Mouse (Mus musculus): ENCODE measurements around the gene Il1rap. TPM values are rescaled to one million over a fixed set of nuclear protein-coding genes. Genes with fewer than 3 reads are reported as not detected.

Il1rap gene
- polyA plus RNA-seq, 1 experiment = 0.02 TPM

DNA sequence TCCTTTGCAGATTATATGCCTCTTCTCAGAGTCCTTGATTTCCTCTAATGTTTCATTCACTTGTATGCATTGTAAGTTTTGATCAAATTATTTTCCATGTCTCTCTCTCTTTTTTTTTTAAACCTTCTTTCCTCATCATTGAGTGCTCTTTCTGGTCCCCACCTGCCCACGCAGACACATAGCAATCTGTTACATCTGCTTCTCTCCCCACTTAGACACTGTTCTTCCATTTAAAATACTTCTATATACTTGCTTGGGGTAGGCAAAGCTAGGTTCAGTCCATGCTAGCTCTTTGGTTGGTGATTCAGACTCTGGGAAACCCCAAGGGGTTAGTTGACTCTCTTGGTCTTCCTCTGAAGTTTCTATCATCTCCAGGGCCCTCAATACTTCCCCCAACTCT is 20.0 kb downstream of the Il1rap start:
- no peak overlapping the region for H3K4me3 ChIP-seq (replicated peaks)
- H3K27me3 ChIP-seq (ENCODE audit: control insufficient read depth) = no peaks in the 10 kb centered on the region
- no peaks in the 10 kb centered on the region for H3K36me3 ChIP-seq (ENCODE audit: control insufficient read depth)
- no peaks in the 10 kb centered on the region for H3K9me3 ChIP-seq (ENCODE audit: control insufficient read depth, low read length)
- H3K4me1 ChIP-seq (ENCODE audit: control insufficient read depth) = no peaks in the 10 kb centered on the region
- no peak for TF ChIP-seq GATA1 (IDR thresholded peaks at IDR 0.05; ENCODE audit: low read length)
- no peak for TF ChIP-seq TAL1 (IDR thresholded peaks at IDR 0.05; ENCODE audit: low read length)

DNA sequence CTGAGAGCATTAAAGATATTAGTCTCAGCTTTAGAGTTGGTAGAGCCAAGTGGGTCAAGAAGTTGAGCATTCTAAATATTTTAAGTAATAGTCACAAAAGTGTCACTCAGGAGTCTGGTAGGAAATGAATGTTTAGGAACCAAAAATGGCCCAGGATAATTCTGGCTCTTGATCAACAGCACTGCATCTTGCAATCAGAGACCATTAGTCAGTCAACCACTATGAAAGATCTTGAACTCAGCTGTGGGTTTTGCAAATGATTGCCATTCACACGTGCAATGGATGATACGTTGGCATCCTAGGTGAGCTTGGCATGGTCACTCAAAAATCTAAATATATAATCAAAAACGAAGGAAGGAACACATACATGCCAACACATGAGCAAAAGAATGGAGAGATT is 23.1 kb downstream of the Il1rap start:
- Histone ChIP-seq H3K4me3 (replicated peaks) (no peak overlapping the region), H3K36me3 (ENCODE audit: control insufficient read depth) (no peaks in the 10 kb centered on the region), H3K27me3 (ENCODE audit: control insufficient read depth) (no peaks in the 10 kb centered on the region), H3K9me3 (ENCODE audit: control insufficient read depth, low read length) (no peaks in the 10 kb centered on the region), H3K4me1 (ENCODE audit: control insufficient read depth) (no peaks in the 10 kb centered on the region)
- TF ChIP-seq GATA1 (IDR thresholded peaks at IDR 0.05; ENCODE audit: low read length) = no peak
- TF ChIP-seq TAL1 (IDR thresholded peaks at IDR 0.05; ENCODE audit: low read length) = no peak

DNA sequence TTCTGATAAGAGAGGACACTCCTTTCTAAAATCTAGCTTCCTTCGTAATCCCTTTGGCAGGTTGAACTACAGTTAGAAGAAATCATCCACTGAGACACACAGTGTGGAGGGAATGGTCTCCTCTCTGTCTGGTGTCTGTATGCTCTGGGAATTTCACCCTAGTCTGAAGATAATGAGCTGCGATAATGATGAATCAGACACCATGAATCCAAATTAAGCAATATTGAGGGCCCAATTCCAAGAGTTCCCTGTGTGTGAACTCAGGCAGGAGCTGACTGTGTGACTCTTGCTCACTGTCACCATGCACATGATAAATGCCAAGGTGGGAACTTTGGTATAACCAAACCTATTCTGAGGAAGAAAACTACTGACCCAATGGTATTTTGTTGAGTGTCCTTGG is 26.5 kb downstream of the Il1rap start:
- Histone ChIP-seq H3K36me3 (ENCODE audit: control insufficient read depth) (no peaks in the 10 kb centered on the region), H3K27me3 (ENCODE audit: control insufficient read depth) (no peaks in the 10 kb centered on the region), H3K9me3 (ENCODE audit: control insufficient read depth, low read length) (no peaks in the 10 kb centered on the region), H3K4me3 (replicated peaks) (no peak overlapping the region), H3K4me1 (ENCODE audit: control insufficient read depth) (no peaks in the 10 kb centered on the region)
- no peak for TF ChIP-seq TAL1 (IDR thresholded peaks at IDR 0.05; ENCODE audit: low read length)
- no peak for TF ChIP-seq GATA1 (IDR thresholded peaks at IDR 0.05; ENCODE audit: low read length)

DNA sequence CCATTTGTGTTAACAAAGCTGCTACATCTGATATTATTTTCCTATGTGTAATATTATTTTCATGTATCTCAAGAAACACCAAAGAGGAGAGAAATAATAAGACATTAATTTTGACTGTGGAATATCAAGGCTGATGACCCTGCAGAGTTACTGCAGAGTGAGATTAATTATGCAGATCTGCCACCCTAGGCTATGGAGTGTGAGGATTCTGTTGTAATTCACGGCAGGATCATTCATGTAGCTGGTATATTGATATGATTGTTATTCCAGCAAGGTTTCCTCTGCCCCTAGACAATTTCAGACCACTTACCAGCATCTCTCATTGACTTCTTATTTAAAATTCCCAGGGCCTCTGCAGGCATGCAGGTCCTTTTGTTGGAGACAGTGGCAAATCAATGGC is 29.0 kb downstream of the Il1rap start:
- H3K4me3 ChIP-seq (replicated peaks) = no peak overlapping the region
- no peaks in the 10 kb centered on the region for H3K36me3 ChIP-seq (ENCODE audit: control insufficient read depth)
- TF ChIP-seq GATA1 (IDR thresholded peaks at IDR 0.05; ENCODE audit: low read length) (no peak), TAL1 (IDR thresholded peaks at IDR 0.05; ENCODE audit: low read length) (no peak)
- no peaks in the 10 kb centered on the region for H3K9me3 ChIP-seq (ENCODE audit: control insufficient read depth, low read length)
- H3K27me3 ChIP-seq (ENCODE audit: control insufficient read depth) = no peaks in the 10 kb centered on the region
- H3K4me1 ChIP-seq (ENCODE audit: control insufficient read depth) = no peaks in the 10 kb centered on the region

DNA sequence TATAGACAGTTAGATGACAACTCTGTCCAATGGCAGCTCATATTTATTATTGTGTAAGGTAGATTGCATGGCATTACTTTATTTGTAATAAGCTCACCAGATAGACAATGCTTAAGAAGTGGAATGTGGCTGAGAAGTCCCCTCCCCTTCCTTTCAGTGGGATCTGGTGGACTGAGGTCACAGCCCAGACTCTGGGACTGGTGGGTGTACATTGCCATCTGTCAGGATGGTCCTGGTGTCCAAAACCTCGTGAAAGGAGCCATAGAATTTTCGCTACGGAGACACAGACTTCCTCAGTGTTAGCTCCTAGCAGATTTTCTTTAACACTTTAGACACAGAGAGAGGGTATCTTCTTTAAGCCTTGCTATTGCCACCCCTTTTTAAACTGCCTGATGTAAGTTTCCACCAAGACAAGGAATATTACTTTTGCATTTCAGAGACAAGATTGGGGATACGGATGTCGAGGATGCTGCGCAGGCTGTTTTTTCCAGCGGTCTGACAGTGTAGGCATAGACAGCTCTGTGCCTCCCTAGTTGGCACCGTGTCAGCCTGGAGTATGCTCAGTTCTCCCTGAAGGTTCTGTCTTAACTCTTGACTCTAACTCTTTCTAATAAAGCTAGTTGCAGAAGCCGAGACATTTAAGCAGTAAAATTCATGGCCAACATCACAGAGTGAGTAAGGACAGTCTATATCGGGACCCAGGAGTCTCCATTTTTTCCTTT is 31.2 kb downstream of the Il1rap start:
- no peak for TF ChIP-seq TAL1 (IDR thresholded peaks at IDR 0.05; ENCODE audit: low read length)
- TF ChIP-seq GATA1 (IDR thresholded peaks at IDR 0.05; ENCODE audit: low read length) = no peak
- no peaks in the 10 kb centered on the region for H3K27me3 ChIP-seq (ENCODE audit: control insufficient read depth)
- H3K4me1 ChIP-seq (ENCODE audit: control insufficient read depth) = no peaks in the 10 kb centered on the region
- no peaks in the 10 kb centered on the region for H3K9me3 ChIP-seq (ENCODE audit: control insufficient read depth, low read length)
- no peak overlapping the region for H3K4me3 ChIP-seq (replicated peaks)
- H3K36me3 ChIP-seq (ENCODE audit: control insufficient read depth) = no peaks in the 10 kb centered on the region

DNA sequence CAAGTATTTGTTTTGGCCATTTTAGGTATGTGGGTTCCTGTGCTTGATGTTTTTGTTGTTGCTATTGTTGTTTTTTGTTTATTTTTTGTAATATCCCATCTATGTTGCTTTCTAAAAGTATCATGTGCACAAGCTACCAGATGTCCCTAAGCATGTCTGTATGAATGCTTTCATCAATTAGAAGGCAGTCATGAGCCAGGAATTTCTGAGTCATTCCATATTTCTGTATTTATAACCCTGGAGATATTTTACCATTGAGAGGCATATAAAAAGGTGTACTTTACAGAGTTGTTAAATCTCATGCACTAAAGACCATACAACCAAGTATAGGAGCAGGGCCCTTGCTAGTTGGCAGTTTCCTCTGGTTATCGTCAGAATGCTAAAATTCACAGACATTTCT is 41.6 kb downstream of the Il1rap start:
- Histone ChIP-seq H3K9me3 (ENCODE audit: control insufficient read depth, low read length) (no peaks in the 10 kb centered on the region), H3K27me3 (ENCODE audit: control insufficient read depth) (no peaks in the 10 kb centered on the region), H3K4me3 (replicated peaks) (no peak overlapping the region), H3K4me1 (ENCODE audit: control insufficient read depth) (no peaks in the 10 kb centered on the region), H3K36me3 (ENCODE audit: control insufficient read depth) (no peaks in the 10 kb centered on the region)
- no peak for TF ChIP-seq GATA1 (IDR thresholded peaks at IDR 0.05; ENCODE audit: low read length)
- no peak for TF ChIP-seq TAL1 (IDR thresholded peaks at IDR 0.05; ENCODE audit: low read length)

DNA sequence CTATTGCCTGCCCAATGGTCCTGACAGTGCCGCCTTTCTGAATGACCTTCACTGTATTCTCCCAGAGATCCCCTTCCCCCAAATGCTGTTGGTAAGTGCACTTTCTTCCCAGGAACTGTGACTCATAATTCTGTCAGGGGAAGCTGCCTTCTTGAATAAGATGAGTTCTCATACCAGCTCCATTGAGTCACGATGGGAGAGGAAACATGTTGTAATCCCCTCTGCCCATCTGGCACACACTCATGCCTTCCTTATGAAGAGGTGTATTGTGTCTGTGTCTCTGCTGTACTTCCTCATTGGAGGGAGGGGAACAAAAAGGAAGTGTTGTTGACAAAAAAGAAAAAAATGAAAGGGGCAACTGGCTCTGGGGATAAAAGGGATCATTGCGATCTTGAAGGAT is 44.6 kb downstream of the Il1rap start:
- Histone ChIP-seq H3K9me3 (ENCODE audit: control insufficient read depth, low read length) (no peaks in the 10 kb centered on the region), H3K27me3 (ENCODE audit: control insufficient read depth) (no peaks in the 10 kb centered on the region), H3K4me3 (replicated peaks) (no peak overlapping the region), H3K36me3 (ENCODE audit: control insufficient read depth) (no peaks in the 10 kb centered on the region), H3K4me1 (ENCODE audit: control insufficient read depth) (no peaks in the 10 kb centered on the region)
- TF ChIP-seq GATA1 (IDR thresholded peaks at IDR 0.05; ENCODE audit: low read length) = no peak
- no peak for TF ChIP-seq TAL1 (IDR thresholded peaks at IDR 0.05; ENCODE audit: low read length)

DNA sequence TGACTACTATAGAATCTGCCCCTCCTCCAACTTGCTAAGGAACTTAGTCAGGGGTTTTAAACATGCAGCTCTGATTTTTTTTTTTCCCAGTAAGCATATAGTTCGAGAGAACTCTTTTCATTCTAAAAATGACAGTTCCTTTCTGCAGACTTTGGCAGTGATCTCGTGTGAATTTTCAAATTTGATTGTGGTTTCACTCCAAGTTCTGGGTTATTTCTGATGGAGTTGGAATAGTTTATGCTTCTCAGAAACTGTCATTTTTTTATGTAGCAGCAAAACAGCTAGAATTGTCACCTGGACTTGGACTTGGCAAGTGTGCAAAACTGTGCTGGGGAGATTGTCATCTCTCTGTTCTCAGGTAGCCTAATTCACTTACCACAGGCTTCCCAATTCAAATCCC is 53.3 kb downstream of the Il1rap start:
- no peaks in the 10 kb centered on the region for H3K9me3 ChIP-seq (ENCODE audit: control insufficient read depth, low read length)
- no peaks in the 10 kb centered on the region for H3K27me3 ChIP-seq (ENCODE audit: control insufficient read depth)
- TF ChIP-seq GATA1 (IDR thresholded peaks at IDR 0.05; ENCODE audit: low read length) (no peak), TAL1 (IDR thresholded peaks at IDR 0.05; ENCODE audit: low read length) (no peak)
- no peak overlapping the region for H3K4me3 ChIP-seq (replicated peaks)
- H3K36me3 ChIP-seq (ENCODE audit: control insufficient read depth) = no peaks in the 10 kb centered on the region
- no peaks in the 10 kb centered on the region for H3K4me1 ChIP-seq (ENCODE audit: control insufficient read depth)

DNA sequence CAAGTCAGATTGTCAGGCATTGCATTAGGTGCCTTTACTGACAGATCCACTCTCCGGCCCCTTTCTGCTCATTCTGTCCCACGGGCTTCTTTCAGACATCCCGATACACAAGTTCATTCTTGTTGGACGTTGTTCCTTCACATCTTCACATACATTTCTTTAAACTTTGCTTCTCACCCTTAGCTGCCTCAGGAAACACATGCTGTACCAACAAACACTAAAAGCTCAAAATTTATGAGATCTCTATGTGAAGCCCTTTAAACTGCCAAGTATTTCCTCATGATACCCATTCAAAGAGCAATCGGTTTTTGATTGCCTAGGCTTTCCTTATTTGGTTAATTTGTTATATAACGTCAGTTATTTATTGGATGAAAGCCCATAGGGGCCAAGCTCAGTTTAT is 61.6 kb downstream of the Il1rap start:
- no peaks in the 10 kb centered on the region for H3K9me3 ChIP-seq (ENCODE audit: control insufficient read depth, low read length)
- H3K4me3 ChIP-seq (replicated peaks) = no peak overlapping the region
- TF ChIP-seq TAL1 (IDR thresholded peaks at IDR 0.05; ENCODE audit: low read length) = no peak
- no peak for TF ChIP-seq GATA1 (IDR thresholded peaks at IDR 0.05; ENCODE audit: low read length)
- no peaks in the 10 kb centered on the region for H3K4me1 ChIP-seq (ENCODE audit: control insufficient read depth)
- H3K27me3 ChIP-seq (ENCODE audit: control insufficient read depth) = no peaks in the 10 kb centered on the region
- no peaks in the 10 kb centered on the region for H3K36me3 ChIP-seq (ENCODE audit: control insufficient read depth)

DNA sequence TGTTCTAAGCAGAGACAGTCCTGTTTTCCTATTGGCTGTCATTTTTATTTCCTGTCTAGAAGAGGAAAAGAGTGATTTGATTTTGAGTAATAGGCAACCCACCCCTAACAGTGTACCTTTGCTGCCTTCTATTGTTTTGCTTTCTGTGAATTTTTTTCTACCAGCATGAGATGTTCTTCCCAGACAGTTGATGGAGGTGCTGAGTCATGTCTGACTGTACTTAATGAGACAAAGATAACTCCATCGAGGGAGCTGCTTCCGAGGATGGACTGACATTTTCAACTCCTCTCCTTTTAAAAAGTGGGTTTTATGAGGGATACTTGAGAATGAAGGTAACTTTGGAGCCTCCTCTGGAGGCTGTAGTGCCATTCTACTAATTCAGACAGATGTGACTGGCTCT is 64.6 kb downstream of the Il1rap start:
- H3K27me3 ChIP-seq (ENCODE audit: control insufficient read depth) = no peaks in the 10 kb centered on the region
- no peaks in the 10 kb centered on the region for H3K9me3 ChIP-seq (ENCODE audit: control insufficient read depth, low read length)
- H3K36me3 ChIP-seq (ENCODE audit: control insufficient read depth) = no peaks in the 10 kb centered on the region
- TF ChIP-seq TAL1 (IDR thresholded peaks at IDR 0.05; ENCODE audit: low read length) (no peak), GATA1 (IDR thresholded peaks at IDR 0.05; ENCODE audit: low read length) (no peak)
- H3K4me3 ChIP-seq (replicated peaks) = no peak overlapping the region
- H3K4me1 ChIP-seq (ENCODE audit: control insufficient read depth) = no peaks in the 10 kb centered on the region
